Mouse (Mus musculus): Measurements from ENCODE around the gene Copb1.

- TF ChIP-seq POLR2A (IDR thresholded peaks at IDR 0.05; ENCODE audit: borderline replicate concordance, extremely low read depth, insufficient read depth, insufficient read length, poor library complexity, severe bottlenecking) (no peak), CTCF (IDR thresholded peaks at IDR 0.05; ENCODE audit: borderline replicate concordance, extremely low read depth, insufficient read depth, insufficient read length) (no peak)
These were observed 61.0 kb downstream of the Copb1 start for GRCm38 (mm10) chr7:114193284-114194067.
